Mouse (Mus musculus) liver, embryonic 16.5 days (tissue): ENCODE measurements at regions not wholly inside any gene's neighbourhood (a gene's known extent, or its start where the extent isn't known, plus 50 kb on each side); places are given as distances from the start of the nearest gene placed in this dataset.

ENCODE experiments used
- ATAC-seq: fragments of 200-750 bp; cut with Nextera tagmentation; 2 replicates; pipeline ENCODE4 v1.8.0; 2017; ENCODE audit warnings: low read depth, mild to moderate bottlenecking, moderate number of reproducible peaks, moderate library complexity
- H3K27ac ChIP-seq: fragments of 300-500 bp; sonication (generic); 2 replicates; pipeline ENCODE4 v1.5.1; 2014; ENCODE audit warnings: mild to moderate bottlenecking, low read length
- H3K27me3 ChIP-seq: fragments of 300-500 bp; sonication (generic); 2 replicates; pipeline ENCODE4 v1.6.1; 2014; ENCODE audit warnings: low read depth, low read length, mixed read lengths; ENCODE audit not compliant: control insufficient read depth, insufficient read depth
- H3K36me3 ChIP-seq: fragments of 300-500 bp; sonication (generic); 2 replicates; pipeline ENCODE4 v1.6.1; 2014; ENCODE audit warnings: mild to moderate bottlenecking; ENCODE audit not compliant: control insufficient read depth, insufficient read depth
- H3K4me1 ChIP-seq: fragments of 300-500 bp; sonication (generic); 2 replicates; pipeline ENCODE4 v1.6.1; 2014; ENCODE audit warnings: low read depth, low read length, mixed read lengths; ENCODE audit not compliant: control insufficient read depth
- H3K4me2 ChIP-seq: fragments of 300-500 bp; sonication (generic); 2 replicates; pipeline ENCODE4 v1.6.1; 2014; ENCODE audit warnings: low read depth, low read length, mixed read lengths
- H3K4me3 ChIP-seq: fragments of 300-500 bp; sonication (generic); 2 replicates; pipeline ENCODE4 v1.5.1; 2014; ENCODE audit warnings: low read depth, mild to moderate bottlenecking, low read length
- H3K9ac ChIP-seq: fragments of 300-500 bp; sonication (generic); 2 replicates; pipeline ENCODE4 v1.6.1; 2014; ENCODE audit warnings: low read depth, low read length
- H3K9me3 ChIP-seq: fragments of 300-500 bp; sonication (generic); replicated peaks from 2 replicates; pipeline ENCODE4 v1.6.1; 2016; ENCODE audit warnings: low read length; ENCODE audit not compliant: control insufficient read depth
- WGBS: fragments of 180-500 bp; shearing (Covaris S2); extraction: QIAGEN DNeasy Blood & Tissue Kit; methylation state at CpG from one replicate; pipeline ENCODE4 v1.1.7; 2014; ENCODE audit not compliant: insufficient replicate concordance; 5-methylcytosine and 5-hydroxymethylcytosine counted together

DNA sequence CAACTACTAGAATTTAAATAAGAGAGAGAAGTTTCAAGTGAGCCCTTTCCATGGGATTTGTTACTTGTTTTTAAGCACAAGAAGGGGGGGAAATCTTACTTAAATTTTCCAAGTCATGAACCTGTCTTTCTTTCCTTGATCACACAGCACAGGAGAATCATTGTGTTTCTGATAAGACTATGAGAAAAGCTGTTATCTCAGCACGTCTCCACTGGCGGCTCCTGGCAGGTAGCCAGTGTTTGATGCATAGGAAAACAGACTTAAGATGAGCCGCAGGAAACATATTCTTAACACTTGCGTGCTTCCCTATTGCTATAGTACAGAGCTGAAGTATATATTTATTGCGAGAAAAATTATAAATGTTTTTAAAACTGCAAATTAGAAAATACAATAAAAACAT, 920.3 kb downstream of the Efna5 start:
- H3K27me3 ChIP-seq = no peaks in the 10 kb centered on the region
- ATAC-seq = 0 out of 2 replicates have a peak, but pooled peaks have one; percentile 53
- no peak overlapping the region for H3K9ac ChIP-seq
- no peak overlapping the region for H3K27ac ChIP-seq
- 30% methylated on average over 5 of the region's 5 CpGs for WGBS
- no peaks in the 10 kb centered on the region for H3K9me3 ChIP-seq
- H3K4me1 ChIP-seq = no peaks in the 10 kb centered on the region
- no peaks in the 10 kb centered on the region for H3K36me3 ChIP-seq
- no peak overlapping the region for H3K4me3 ChIP-seq
- no peak overlapping the region for H3K4me2 ChIP-seq

DNA sequence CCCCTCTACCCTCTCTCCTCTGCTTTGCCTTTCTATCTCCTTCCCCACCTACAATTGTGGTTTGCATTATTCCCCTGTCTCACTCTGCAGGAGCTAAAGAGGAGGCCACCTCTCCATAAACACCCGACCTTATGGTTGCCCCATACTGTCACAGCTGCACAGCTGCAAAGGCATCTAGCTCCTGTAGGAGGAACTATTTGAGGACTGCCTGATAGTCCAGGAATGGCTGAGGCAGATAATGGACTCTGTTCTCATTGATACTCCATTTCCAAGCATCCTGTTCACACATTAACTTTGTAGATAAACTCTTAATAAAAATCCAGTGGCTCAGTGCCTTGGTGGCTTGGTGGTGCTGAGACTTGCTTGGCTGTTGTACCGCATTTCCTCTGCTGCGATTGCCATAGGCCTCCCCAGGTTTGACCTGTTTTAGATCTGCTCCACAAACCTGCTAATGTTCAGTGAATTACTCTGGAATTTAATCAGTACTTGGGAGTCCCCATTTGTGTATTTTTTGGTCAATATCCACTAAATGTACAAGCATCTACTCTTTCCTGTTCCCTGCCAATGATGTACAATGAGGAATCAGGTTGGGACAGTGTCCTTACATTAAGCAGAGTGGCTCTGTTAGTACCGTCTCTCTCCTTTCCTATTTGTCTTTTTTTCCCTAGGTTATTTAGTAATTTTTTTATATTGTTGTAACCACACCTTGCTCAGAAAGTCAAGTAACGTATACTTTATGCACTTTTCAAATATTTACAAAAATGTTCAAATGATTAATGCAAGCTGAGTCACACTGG, 920.9 kb downstream of the Efna5 start:
- H3K9ac ChIP-seq = no peak overlapping the region
- ATAC-seq = peak; percentile 90
- no peaks in the 10 kb centered on the region for H3K4me1 ChIP-seq
- H3K27ac ChIP-seq = no peak overlapping the region; the same call in 1 of the 2 replicates
- WGBS = 43% methylated on average over 5 of the region's 5 CpGs
- no peak overlapping the region for H3K4me2 ChIP-seq
- H3K9me3 ChIP-seq = no peaks in the 10 kb centered on the region
- no peaks in the 10 kb centered on the region for H3K36me3 ChIP-seq
- H3K4me3 ChIP-seq = no peak overlapping the region
- no peaks in the 10 kb centered on the region for H3K27me3 ChIP-seq

DNA sequence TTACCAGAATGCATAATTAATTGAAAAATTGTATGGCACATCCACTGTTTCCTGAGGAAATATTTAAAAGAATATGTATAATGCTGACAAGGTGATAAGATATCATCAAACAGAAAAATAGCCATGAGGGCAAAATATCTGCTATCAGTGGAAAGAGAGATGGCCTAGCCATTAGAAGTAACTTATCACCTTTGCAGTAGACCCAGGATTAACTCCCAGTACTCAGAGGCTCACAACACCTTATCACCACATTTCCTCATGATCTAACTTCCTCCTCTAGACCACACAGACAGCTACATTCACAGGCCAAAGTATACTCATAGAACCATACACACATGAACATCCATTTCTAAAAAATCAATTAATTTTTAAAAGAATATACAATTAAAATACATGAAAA, 963.4 kb downstream of the Efna5 start:
- H3K9ac ChIP-seq = no peak overlapping the region
- no peaks in the 10 kb centered on the region for H3K4me1 ChIP-seq
- no peaks in the 10 kb centered on the region for H3K27me3 ChIP-seq
- no peaks in the 10 kb centered on the region for H3K36me3 ChIP-seq
- H3K9me3 ChIP-seq = no peaks in the 10 kb centered on the region
- H3K4me3 ChIP-seq = no peak overlapping the region
- H3K27ac ChIP-seq = no peak overlapping the region
- no peak for ATAC-seq
- H3K4me2 ChIP-seq = no peak overlapping the region

DNA sequence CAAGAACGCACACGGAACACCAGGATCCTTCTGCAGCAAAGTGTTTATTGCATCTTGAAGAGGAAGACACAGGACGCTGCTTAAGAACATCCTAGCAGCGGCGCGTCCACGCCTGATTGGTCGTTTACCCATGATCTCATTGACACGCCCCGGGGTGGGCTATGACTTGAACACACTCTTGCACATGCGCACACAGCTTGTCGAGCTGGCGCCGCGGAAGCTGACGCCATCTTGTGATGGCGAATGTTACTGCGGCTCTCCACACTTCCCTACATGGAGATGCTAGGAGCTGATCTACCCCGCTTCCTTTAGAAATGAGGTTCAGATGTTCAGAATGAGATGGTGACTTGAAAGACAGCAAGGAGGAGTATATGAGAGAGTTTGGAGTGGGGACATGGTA, 978.2 kb downstream of the Efna5 start:
- Histone ChIP-seq H3K4me2 (no peak overlapping the region), H3K4me1 (no peaks in the 10 kb centered on the region), H3K9ac (no peak overlapping the region), H3K4me3 (no peak overlapping the region), H3K27me3 (no peaks in the 10 kb centered on the region), H3K27ac (no peak overlapping the region), H3K9me3 (no peaks in the 10 kb centered on the region), H3K36me3 (no peaks in the 10 kb centered on the region)
- no peak for ATAC-seq
- 75% methylated on average over 19 of the region's 19 CpGs for WGBS

DNA sequence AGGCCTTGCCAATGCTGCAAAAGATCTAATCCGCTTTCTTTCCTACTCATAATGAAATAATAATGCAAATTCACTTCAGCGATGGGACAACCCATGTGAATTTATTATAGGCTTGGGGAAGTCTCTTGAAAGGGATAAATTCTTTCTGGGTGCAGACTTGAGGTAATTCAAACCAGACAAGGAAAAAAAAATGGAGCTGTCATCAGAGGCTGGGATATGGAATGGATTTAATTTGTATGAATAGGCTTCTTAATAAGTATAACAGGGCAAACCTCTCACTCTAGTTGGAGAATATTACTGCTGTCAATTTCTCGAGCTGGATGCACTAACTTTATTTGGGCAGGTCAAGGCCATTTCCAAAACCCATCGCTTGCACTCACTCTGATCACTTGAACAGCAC, 990.5 kb downstream of the Efna5 start:
- ATAC-seq = no peak
- WGBS = 64% methylated on average over 4 of the region's 4 CpGs
- Histone ChIP-seq H3K36me3 (no peaks in the 10 kb centered on the region), H3K4me1 (no peaks in the 10 kb centered on the region), H3K9me3 (no peaks in the 10 kb centered on the region), H3K27ac (no peak overlapping the region), H3K4me3 (no peak overlapping the region), H3K27me3 (no peaks in the 10 kb centered on the region), H3K9ac (no peak overlapping the region), H3K4me2 (no peak overlapping the region)

DNA sequence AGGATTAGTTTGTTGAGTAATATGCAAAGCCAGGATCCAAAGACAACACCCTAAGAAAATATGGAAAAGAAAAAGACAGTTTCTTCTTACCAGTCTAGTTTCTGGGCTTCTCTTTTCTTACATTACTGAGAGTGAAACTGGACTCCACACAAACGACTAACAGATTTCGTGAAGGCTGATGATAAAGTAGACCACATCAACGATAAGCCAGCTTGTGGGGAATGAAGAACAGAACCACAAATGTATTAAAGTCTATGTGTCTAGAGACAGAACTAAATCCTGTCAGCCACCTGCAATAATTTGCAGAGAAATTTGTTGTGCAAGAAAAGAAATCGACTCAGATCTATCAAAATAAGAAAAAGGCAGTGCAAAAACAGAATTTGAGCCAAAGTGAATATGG, 1015.0 kb downstream of the Efna5 start:
- Histone ChIP-seq H3K9ac (no peak overlapping the region), H3K36me3 (no peaks in the 10 kb centered on the region), H3K27me3 (no peaks in the 10 kb centered on the region), H3K9me3 (no peaks in the 10 kb centered on the region), H3K4me3 (no peak overlapping the region), H3K4me2 (no peak overlapping the region), H3K27ac (no peak overlapping the region), H3K4me1 (no peaks in the 10 kb centered on the region)
- WGBS = 47% methylated on average over 4 of the region's 4 CpGs
- ATAC-seq = no peak

DNA sequence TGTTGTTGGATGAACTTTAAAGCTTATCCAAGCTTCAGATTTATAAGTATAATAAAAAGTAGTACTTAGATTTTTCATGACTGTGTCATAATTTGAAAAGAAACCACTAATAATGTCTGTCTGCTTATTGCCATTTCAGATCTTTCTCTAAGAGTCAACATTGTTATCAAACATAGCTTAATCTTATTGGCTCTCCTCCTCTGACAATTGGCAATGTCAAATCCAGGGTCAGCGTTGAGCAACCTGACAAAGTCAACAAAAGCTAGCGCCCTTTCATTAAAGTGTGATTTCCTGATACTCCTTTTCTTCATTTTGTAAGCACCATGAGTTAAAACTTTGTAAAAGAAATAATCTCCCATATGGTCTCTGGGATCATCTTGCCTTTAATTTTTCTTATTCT, 1018.7 kb downstream of the Efna5 start:
- WGBS = 60% methylated on average over 2 of the region's 2 CpGs
- Histone ChIP-seq H3K36me3 (no peaks in the 10 kb centered on the region), H3K27me3 (no peaks in the 10 kb centered on the region), H3K27ac (no peak overlapping the region), H3K4me3 (no peak overlapping the region), H3K4me2 (no peak overlapping the region), H3K4me1 (no peaks in the 10 kb centered on the region), H3K9ac (no peak overlapping the region), H3K9me3 (no peaks in the 10 kb centered on the region)
- no peak for ATAC-seq

DNA sequence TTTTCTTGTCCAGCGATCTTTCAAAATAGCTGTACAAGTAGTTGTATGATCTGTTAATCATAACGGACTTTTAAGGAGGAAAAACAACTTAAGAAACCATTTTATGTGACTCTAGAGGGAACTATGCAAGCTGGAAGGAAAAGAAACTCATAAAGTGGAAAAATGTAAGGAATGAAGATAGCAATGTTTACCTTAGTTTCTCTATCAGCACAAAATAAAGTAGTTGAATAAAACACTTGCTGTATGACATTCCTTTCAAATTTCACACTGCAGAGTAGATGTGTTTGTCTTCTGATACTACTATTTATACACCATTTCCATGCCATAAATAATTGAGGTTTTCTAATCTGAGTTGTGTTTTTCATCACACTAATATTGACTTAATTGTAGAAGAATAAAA, 1043.6 kb downstream of the Efna5 start:
- H3K4me1 ChIP-seq = no peaks in the 10 kb centered on the region
- H3K27ac ChIP-seq = no peak overlapping the region
- ATAC-seq = no peak
- H3K9me3 ChIP-seq = no peaks in the 10 kb centered on the region
- no peak overlapping the region for H3K4me3 ChIP-seq
- no peak overlapping the region for H3K9ac ChIP-seq
- no peaks in the 10 kb centered on the region for H3K36me3 ChIP-seq
- H3K27me3 ChIP-seq = no peaks in the 10 kb centered on the region
- H3K4me2 ChIP-seq = no peak overlapping the region
- WGBS = 53% methylated on average over 2 of the region's 2 CpGs

DNA sequence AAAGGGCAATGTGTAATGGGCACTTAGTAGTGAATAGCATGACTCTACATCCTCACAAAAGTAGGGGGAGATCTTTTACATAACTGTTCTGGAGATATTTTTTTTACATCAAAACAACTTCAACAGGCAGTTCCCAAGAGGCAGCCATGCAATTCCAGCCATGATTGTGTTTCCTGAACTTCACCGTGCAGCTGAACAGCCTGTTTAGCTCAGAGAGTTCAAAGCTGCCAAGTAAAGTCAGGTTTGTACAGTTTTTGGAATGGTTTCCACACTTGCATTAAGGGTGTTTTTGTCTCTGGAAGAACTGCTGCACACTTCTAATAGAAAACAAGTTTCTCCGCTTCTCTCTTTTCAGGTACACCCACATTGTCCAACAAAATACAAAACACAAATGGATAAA, 1065.6 kb downstream of the Efna5 start:
- Histone ChIP-seq H3K4me2 (no peak overlapping the region), H3K4me1 (no peaks in the 10 kb centered on the region), H3K9ac (no peak overlapping the region), H3K4me3 (no peak overlapping the region), H3K36me3 (no peaks in the 10 kb centered on the region), H3K27me3 (no peaks in the 10 kb centered on the region), H3K27ac (no peak overlapping the region), H3K9me3 (no peaks in the 10 kb centered on the region)
- WGBS = 71% methylated on average over 2 of the region's 2 CpGs
- ATAC-seq = no peak
